Mouse (Mus musculus) heart, embryonic 14.5 days (tissue): ENCODE measurements at regions not wholly inside any gene's neighbourhood (a gene's known extent, or its start where the extent isn't known, plus 50 kb on each side); places are given as distances from the start of the nearest gene placed in this dataset.

ENCODE experiments used
- ATAC-seq: fragments of 200-750 bp; cut with Nextera tagmentation; 2 replicates; pipeline ENCODE4 v1.8.0; 2017; ENCODE audit warnings: low read depth, moderate TSS enrichment; ENCODE audit not compliant: insufficient number of reproducible peaks, insufficient read depth, low FRiP score
- H3K27ac ChIP-seq, 2 experiments: fragments of 200-500 bp in 1 of 2; fragments of 300-500 bp in 1 of 2; sonication (generic) in 1 of 2; replicated peaks in 1 of 2; 2 replicates each; pipeline ENCODE4 v1.5.1; 2012 to 2014; ENCODE audit warnings: low read depth in 2 of 2, low read length in 2 of 2, control low read depth in 1 of 2, mild to moderate bottlenecking in 1 of 2, mixed read lengths in 1 of 2; ENCODE audit not compliant: control insufficient read depth in 1 of 2, insufficient read depth in 1 of 2
- H3K27me3 ChIP-seq: fragments of 300-500 bp; sonication (generic); 2 replicates; pipeline ENCODE4 v1.6.1; 2014; ENCODE audit warnings: mild to moderate bottlenecking, low read length, control low read depth; ENCODE audit not compliant: control insufficient read depth, insufficient read depth
- H3K36me3 ChIP-seq: fragments of 300-500 bp; sonication (generic); 2 replicates; pipeline ENCODE4 v1.6.1; 2014; ENCODE audit warnings: mild to moderate bottlenecking, control low read depth, low read length, mixed read lengths; ENCODE audit not compliant: control insufficient read depth, insufficient read depth
- H3K4me1 ChIP-seq, 2 experiments: fragments of 200-500 bp in 1 of 2; fragments of 300-500 bp in 1 of 2; sonication (generic) in 1 of 2; 2 replicates each; pipeline ENCODE4 v1.6.1; 2012 to 2014; ENCODE audit warnings: low read length in 2 of 2, control low read depth in 1 of 2, mixed read lengths in 1 of 2; ENCODE audit not compliant: control insufficient read depth in 2 of 2, insufficient read depth in 2 of 2
- H3K4me2 ChIP-seq: fragments of 300-500 bp; sonication (generic); 2 replicates; pipeline ENCODE4 v1.6.1; 2014; ENCODE audit warnings: mild to moderate bottlenecking, low read length
- H3K4me3 ChIP-seq, 2 experiments: fragments of 200-500 bp in 1 of 2; fragments of 300-500 bp in 1 of 2; sonication (generic) in 1 of 2; 2 replicates each; pipeline ENCODE4 v1.5.1; 2012 to 2014; ENCODE audit warnings: low read length in 2 of 2, mild to moderate bottlenecking in 2 of 2, control low read depth in 1 of 2, low read depth in 1 of 2, moderate library complexity in 1 of 2; ENCODE audit not compliant: control insufficient read depth in 1 of 2, insufficient read depth in 1 of 2
- H3K9ac ChIP-seq: fragments of 300-500 bp; sonication (generic); 2 replicates; pipeline ENCODE4 v1.6.1; 2014; ENCODE audit warnings: mild to moderate bottlenecking, low read length
- H3K9me3 ChIP-seq: fragments of 300-500 bp; sonication (generic); 2 replicates; pipeline ENCODE4 v1.6.1; 2016; ENCODE audit warnings: low read length, control low read depth; ENCODE audit not compliant: control insufficient read depth
- WGBS: fragments of 180-500 bp; shearing (Covaris S2); extraction: QIAGEN DNeasy Blood & Tissue Kit; methylation state at CpG from one replicate; pipeline ENCODE4 v1.1.7; 2014; 5-methylcytosine and 5-hydroxymethylcytosine counted together

DNA sequence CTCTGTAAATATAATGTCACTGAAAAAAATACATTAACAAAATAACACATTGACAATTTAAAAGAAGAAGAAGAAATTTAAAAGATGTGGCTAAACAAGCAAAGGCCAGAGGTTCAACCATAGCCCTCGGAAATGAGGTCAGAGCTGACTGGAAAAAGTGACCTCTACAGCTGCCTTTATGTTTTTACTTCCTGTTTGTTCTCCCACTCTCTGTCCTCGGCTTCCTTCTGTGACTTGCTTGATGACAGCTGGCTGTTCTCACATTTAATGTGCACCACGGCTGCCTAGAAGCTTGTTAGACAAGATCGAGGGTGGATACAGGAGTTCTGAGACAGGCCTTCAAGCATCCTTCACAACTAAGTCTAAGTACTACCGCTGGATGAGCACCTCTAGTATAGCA lies 194.9 kb upstream of the Acvr2a start:
- 0 out of 4 replicates have a peak, but pooled peaks cover 2 to 14% of the 10 kb centered on the region in 2 experiments for H3K4me1 ChIP-seq
- 27% methylated on average over 5 of the region's 5 CpGs for WGBS
- no peaks in the 10 kb centered on the region for H3K9me3 ChIP-seq
- no peak for ATAC-seq
- H3K9ac ChIP-seq, result no peak overlapping the region
- no peak overlapping the region for H3K27ac ChIP-seq
- H3K27me3 ChIP-seq, result no peaks in the 10 kb centered on the region
- H3K36me3 ChIP-seq, result no peaks in the 10 kb centered on the region
- no peak overlapping the region for H3K4me2 ChIP-seq
- H3K4me3 ChIP-seq, result no peak overlapping the region

- H3K27me3 ChIP-seq, result no peaks in the 10 kb centered on the region
- ATAC-seq, result no peak
- no peak overlapping the region for H3K27ac ChIP-seq
- 85% methylated on average over 3 of the region's 3 CpGs for WGBS
- H3K9me3 ChIP-seq, result no peaks in the 10 kb centered on the region
- no peak overlapping the region for H3K4me3 ChIP-seq
- H3K4me1 ChIP-seq, result peaks cover 2 to 18% of the 10 kb centered on the region in 2 experiments; a peak in 1 of 4 replicates
- no peak overlapping the region for H3K4me2 ChIP-seq
- H3K36me3 ChIP-seq, result no peaks in the 10 kb centered on the region
- no peak overlapping the region for H3K9ac ChIP-seq
These were observed 193.1 kb upstream of the Acvr2a start for GRCm38 (mm10) chr2:48620815-48621214.

GRCm38 (mm10) chr2:48622316-48622715 lies 191.6 kb upstream of the Acvr2a start:
- H3K4me2 ChIP-seq, result no peak overlapping the region
- no peaks in the 10 kb centered on the region for H3K27me3 ChIP-seq
- no peaks in the 10 kb centered on the region for H3K9me3 ChIP-seq
- no peak for ATAC-seq
- WGBS, result 71% methylated on average over 1 of the region's 1 CpGs
- H3K4me3 ChIP-seq, result no peak overlapping the region
- no peak overlapping the region for H3K9ac ChIP-seq
- H3K27ac ChIP-seq, result no peak overlapping the region
- no peaks in the 10 kb centered on the region for H3K36me3 ChIP-seq
- H3K4me1 ChIP-seq, result peaks cover 2 to 12% of the 10 kb centered on the region in 2 experiments; a peak in 1 of 4 replicates

GRCm38 (mm10) chr2:48624040-48624439 lies 189.9 kb upstream of the Acvr2a start:
- no peak overlapping the region for H3K4me2 ChIP-seq
- WGBS, result 38% methylated on average over 6 of the region's 6 CpGs
- no peaks in the 10 kb centered on the region for H3K9me3 ChIP-seq
- ATAC-seq, result no peak
- H3K4me3 ChIP-seq, result no peak overlapping the region
- no peaks in the 10 kb centered on the region for H3K36me3 ChIP-seq
- no peak overlapping the region for H3K9ac ChIP-seq
- H3K27me3 ChIP-seq, result no peaks in the 10 kb centered on the region
- no peak overlapping the region for H3K27ac ChIP-seq
- peaks cover 2 to 8% of the 10 kb centered on the region in 2 experiments; a peak in 1 of 4 replicates for H3K4me1 ChIP-seq

DNA sequence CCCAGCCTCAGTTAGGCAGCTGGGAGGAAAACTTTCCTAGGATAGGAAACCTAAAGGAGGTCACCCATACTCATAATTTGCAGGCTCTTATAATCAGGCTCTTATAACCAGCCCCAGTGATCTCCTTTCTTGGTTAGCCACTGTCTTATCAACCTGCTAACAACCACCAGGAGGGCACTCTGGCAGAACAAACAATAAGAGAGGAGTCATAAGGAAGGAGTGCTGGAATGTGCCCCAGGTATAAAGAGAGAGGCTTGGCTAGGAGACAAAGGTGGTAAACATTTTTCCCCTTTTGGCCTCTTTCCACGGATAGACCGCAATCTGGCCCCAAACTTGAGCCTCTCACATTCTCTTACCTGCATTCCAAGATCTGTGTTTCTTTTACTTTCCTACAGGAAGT lies 189.4 kb upstream of the Acvr2a start:
- H3K27ac ChIP-seq, result no peak overlapping the region
- no peak for ATAC-seq
- no peaks in the 10 kb centered on the region for H3K9me3 ChIP-seq
- no peak overlapping the region for H3K4me3 ChIP-seq
- H3K9ac ChIP-seq, result no peak overlapping the region
- H3K36me3 ChIP-seq, result no peaks in the 10 kb centered on the region
- peaks cover 2 to 6% of the 10 kb centered on the region in 2 experiments; a peak in 1 of 4 replicates for H3K4me1 ChIP-seq
- no peak overlapping the region for H3K4me2 ChIP-seq
- 61% methylated on average over 2 of the region's 2 CpGs for WGBS
- no peaks in the 10 kb centered on the region for H3K27me3 ChIP-seq

DNA sequence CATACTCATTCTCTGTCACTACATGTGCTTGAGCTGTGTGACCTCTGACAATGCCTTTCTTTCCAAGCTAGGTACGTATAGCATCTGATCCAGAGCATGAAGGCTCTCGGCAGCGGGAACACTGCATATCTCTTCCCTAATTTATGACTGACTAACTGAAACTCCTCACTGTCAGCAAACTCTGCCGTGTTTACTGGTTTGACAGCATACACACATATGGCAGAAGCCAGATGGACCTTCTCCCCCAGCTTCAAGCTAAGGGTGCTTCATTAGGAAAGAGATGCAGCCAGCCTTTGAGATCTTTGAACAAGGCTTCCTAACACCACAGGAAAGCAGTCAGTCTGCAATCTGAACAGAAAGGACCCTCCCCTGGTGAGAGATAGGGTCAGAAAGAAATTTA lies 186.9 kb upstream of the Acvr2a start:
- Histone ChIP-seq H3K4me2 (no peak overlapping the region), H3K4me3 (no peak overlapping the region), H3K4me1 (peaks cover 2 to 6% of the 10 kb centered on the region in 2 experiments; a peak in 1 of 4 replicates), H3K36me3 (no peaks in the 10 kb centered on the region), H3K9ac (no peak overlapping the region), H3K27me3 (no peaks in the 10 kb centered on the region), H3K9me3 (no peaks in the 10 kb centered on the region), H3K27ac (no peak overlapping the region)
- ATAC-seq, result no peak
- WGBS, result 73% methylated on average over 4 of the region's 4 CpGs

- no peaks in the 10 kb centered on the region for H3K36me3 ChIP-seq
- 80% methylated on average over 9 of the region's 9 CpGs for WGBS
- H3K27me3 ChIP-seq, result no peaks in the 10 kb centered on the region
- peaks cover 0 to under 1% of the 10 kb centered on the region in 2 experiments; a peak in 1 of 4 replicates for H3K4me1 ChIP-seq
- H3K4me2 ChIP-seq, result no peak overlapping the region
- ATAC-seq, result no peak
- H3K27ac ChIP-seq, result no peak overlapping the region
- no peak overlapping the region for H3K4me3 ChIP-seq
- H3K9ac ChIP-seq, result no peak overlapping the region
- H3K9me3 ChIP-seq, result no peaks in the 10 kb centered on the region
These were observed 184.5 kb upstream of the Acvr2a start for GRCm38 (mm10) chr2:48629106-48630050.
